Mouse (Mus musculus) mesoderm, embryonic 11.5 days (tissue): ENCODE measurements around the gene Pdzd2.

Experiments
- DNase-seq: peaks from one replicate; pipeline ENCODE4 v3.0.0-alpha.2; 2012; ENCODE audit warnings: low read depth, low spot score

The Pdzd2 gene

DNA sequence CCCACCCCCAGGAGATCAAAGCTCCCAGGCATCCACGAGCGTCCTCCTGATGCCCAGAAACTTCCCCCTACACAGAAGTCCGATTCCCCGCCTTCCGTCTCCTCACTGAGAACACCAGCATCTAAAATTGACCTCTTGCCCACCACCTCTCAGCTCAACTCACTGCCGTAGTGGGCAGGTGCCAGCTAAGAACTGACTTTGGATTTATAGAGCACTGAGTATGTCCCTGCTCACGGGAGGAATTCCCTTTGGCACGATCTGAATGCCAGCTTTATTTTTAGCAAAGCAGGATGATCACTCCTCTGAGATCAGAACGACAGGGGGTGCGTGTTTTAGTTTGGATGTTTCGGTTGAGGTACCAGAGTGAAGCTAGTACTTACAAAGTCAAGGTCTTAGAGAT is 7.1 kb downstream of the Pdzd2 start:
- DNase-seq: no peak

DNA sequence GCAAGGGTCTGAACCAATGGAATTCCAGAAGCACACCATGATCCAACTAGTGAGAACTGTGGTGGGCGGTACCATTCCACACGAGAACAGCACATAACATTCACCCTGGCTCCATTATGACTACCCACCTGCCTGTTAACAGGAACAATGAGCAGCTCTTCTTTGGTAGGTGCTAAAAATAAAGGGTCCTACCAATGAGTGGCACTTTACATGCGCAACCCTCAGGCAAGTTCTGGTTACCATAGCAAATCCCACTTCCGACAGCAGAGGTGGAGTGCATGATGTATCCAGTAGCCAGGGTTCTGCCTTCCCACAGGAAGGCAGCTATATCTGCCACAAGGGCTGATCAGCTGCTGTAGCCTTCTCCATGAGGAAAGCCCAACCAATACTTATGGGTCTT is 11.3 kb downstream of the Pdzd2 start:
- no peak for DNase-seq

DNA sequence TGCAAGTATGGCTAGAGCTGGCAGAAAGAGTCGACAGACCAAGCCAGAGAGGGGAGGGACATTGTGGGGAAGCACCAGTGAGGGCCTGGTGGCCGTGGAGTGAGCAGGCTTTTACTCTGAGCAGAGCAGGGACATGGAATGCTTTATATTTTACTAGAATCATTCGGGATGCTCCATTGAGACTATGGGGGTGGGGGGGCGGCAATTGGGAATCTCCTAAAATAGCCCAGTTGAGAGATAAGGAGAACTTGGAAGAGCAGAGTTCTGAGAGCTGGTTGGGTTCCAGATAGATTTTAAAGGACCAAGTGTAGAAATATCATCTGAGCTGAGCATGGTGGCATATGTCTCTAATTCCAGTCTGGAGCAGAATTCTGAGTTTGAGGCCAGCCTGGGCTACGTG is 14.5 kb downstream of the Pdzd2 start:
- no peak for DNase-seq

DNA sequence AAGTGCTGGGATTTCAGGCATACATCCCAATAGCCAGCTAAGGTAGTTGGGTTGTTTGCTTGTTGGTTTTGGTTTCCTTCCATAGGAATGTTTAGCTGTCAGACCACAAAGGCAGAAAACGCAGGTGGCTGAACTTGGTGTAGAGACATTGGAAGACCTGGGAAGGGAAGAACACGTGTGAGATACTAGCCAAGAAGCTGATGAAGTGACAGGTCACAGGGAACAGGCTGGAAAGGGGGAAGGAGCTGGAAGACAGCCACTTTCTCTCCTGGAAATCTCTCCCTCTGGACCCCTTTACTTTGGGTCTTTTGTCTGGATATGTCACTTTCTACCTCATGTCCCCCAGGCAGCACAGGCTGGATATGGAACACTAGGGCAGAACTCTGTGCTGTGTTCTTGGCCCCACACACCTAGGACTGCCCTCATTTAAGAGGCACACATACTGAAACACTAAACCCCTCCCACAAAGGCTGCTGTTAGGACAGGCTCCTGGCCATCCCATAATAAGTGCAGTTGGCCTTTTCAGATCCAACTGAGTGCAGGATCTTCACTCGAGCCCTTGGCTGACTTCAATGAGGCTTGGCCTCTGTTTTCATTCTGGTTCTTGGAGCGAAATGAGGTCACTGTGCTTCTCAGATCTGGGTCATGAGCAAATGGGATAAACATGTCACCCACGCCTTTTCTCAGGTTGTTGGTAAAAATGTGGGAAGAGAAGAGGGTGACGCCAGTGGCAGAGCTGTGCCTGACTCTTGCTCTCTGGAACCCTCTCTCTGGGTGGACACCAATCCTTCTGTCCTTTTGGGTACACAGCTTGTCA is 17.8 kb downstream of the Pdzd2 start:
- DNase-seq: no peak

DNA sequence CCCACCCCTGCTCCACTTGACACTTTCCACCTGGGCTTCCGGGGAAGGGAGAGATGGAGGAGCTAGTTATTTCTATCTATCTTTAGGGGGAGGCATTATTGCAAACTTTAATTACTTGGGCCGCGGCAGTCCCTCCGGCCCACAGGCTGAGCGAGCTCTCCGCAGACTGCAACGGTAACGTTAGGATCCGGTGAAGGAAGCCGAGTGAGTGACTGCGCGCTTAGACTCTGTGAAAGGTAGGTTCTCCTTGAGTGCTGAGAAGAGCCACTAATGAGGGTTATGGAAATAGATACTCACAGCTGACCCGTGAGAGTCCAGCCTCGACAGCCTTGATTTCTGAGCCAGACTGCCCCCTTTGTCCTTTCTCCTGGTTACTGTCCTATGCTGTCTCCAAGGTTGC is 20.9 kb downstream of the Pdzd2 start:
- DNase-seq: no peak

GRCm38 (mm10) chr15:12717410-12717809 is 22.3 kb downstream of the Pdzd2 start:
- DNase-seq: no peak

DNA sequence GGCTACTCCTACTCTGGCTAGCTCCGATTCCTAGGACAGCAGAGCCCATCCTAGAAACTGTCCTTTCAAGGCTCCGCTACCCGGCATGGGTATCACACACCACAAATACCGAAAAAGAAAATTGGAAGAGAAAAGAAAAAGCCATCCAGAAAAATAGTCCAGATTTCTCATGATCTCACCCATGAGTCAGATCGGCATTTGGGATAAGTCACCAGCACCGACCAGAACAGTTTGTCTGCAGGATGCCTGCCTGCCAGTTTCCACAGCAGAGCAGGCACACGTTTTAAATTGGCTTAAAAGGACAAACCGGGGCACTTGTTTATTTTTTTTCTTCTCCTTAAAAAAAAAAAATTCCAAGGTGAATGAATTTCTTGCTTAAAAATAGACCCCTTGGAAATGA is 22.8 kb downstream of the Pdzd2 start:
- no peak for DNase-seq

DNA sequence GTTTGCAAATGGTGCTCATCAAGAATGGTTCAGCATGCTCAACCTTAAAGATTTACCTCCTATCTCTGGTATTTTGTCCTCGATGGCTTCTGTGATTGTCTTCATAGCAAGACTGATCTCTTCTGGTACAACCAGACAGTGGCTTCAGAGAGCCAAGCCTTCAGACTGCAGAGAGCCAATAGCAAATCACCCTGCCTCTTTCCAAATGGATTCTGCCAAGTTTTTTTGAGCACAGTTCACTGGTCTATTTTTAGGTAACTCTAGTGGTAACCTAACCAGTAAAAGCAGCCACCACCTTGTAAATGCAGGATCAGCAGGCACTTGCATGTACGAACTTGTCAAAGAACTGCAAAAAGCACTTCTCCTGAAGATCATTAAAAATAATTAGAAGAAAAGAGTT is 25.4 kb downstream of the Pdzd2 start:
- no peak for DNase-seq

DNA sequence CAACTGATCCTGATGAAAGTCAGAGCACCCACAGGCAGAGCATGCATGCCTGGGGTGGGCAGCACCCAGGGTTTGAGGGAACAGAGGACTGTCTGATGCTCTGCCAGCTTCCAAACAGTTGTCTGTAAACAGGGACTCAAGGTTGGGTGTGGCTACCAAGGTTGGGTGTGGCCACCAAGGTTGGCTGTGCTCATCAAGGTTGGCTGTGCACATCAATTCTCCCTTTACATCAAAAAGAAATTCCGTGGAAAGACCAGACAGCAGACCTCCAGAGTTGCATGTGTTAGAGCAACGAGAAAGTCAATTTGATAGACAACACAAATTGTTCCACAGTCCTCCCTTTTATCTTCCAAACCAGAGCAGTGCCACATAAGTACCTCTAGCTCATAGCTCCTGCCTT is 26.5 kb downstream of the Pdzd2 start:
- no peak for DNase-seq

DNA sequence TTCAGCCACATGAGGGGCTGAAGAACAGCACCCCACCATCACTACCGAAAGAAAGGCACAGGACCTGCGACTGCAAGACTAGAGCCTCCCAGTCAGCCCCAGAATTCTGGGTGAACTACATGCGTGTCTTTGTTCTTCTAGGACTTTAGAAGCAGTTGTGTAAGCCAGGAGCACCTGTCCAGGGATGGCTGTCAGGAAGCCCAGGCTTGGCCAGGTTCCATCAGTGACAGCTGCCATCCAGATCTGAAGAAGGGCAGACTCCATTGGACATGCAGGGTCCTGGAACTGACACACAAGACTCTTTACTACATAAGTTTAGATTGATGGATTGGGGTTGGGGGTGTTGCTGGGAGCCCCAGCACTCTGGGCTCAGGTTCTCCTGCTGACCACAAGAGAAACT is 29.7 kb downstream of the Pdzd2 start:
- no peak for DNase-seq

GRCm38 (mm10) chr15:12708297-12708696 is 31.4 kb downstream of the Pdzd2 start:
- DNase-seq: peak; percentile 11

GRCm38 (mm10) chr15:12706902-12707301 is 32.8 kb downstream of the Pdzd2 start:
- no peak for DNase-seq

- no peak for DNase-seq
These were observed 39.4 kb downstream of the Pdzd2 start for GRCm38 (mm10) chr15:12700367-12700766.

DNA sequence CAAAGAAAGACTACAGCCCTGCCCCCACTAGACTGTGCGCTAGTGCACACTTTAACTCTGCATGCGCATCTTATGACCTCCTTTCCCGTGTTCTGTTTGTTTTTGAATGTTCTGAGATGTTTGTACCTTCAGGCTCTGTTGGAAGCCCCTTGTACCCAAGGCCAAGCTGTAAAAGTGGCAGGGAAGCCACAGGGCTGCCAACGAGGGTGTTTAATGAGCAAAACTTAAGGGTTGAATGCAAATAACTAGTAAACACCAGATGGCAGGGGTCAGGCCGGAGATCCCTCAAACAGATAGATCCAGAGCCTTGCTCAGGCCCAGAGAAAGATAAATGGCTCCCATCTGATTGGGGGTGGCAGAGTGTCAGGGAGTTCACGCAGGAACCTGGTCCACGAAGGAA is 42.0 kb downstream of the Pdzd2 start:
- DNase-seq: peak; percentile 18

GRCm38 (mm10) chr15:12696889-12697288 is 42.8 kb downstream of the Pdzd2 start:
- DNase-seq: peak; percentile 36

GRCm38 (mm10) chr15:12689716-12690381 is 49.9 kb downstream of the Pdzd2 start:
- no peak for DNase-seq

DNA sequence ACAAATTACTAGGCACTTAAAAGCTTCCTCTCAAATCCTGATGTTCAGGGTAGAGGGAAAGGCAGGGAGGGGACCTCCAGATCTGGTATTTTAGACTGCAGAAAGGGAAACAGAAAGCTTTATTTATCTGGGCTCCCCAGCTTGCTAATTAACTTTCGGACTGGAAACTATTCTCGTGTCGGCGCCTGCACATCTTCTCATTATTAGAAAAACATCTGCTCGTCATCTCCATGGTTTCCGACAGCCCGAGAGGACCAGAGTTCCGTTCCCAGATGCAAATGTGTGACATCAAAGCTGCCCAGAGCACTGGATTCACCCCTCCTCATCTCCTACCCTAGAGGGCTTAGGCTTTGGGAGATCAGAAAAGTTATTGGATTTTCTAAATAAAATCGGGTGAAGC is 57.2 kb downstream of the Pdzd2 start:
- DNase-seq: peak; percentile 25

DNA sequence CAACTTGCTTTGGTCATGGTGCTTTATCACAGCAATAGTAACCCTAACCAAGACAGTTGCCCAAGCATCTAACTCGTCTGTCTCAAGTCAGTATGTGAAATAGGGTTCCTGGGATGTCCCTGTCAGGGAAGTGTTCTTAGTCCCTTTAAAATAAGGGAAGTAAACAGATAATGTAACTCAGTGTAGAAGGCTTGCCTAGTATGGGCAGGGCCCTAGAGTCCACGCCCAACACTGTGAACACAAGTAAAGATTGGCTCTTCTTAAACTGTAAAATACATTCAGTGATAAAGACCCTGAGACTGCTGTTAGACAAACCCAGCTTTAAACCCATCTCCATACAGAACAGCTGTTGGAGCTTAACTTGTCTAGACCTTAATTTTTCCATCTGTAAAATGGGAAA is 57.8 kb downstream of the Pdzd2 start:
- no peak for DNase-seq

GRCm38 (mm10) chr15:12680750-12681149 is 59.0 kb downstream of the Pdzd2 start:
- DNase-seq: peak; percentile 34

GRCm38 (mm10) chr15:12679996-12680395 is 59.7 kb downstream of the Pdzd2 start:
- DNase-seq: no peak

DNA sequence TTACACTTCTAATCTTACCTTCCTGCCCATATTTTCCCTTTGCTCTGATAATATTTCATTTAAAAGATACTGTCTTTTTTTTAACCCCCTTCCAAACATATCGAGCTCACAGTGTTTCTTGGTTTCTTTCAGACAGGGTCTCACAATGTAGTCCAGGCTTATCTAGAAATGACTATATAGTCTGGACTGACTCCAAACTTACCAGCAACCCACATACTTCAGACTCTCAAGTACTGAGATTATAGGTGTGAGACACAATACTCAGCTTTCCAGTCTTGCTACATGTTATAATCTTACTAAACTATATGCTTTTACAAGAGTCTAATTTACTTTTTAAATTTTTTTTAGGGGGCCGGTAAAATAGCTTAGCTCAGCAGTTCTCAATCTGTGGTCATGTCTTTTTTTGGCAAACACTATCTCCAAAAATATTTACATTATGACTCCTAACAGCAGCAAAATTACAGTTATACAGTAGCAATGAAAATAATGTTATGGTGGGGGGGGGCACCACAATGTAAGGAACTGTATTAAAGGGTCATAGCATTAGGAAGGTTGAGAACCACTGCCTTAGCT is 61.1 kb downstream of the Pdzd2 start:
- no peak for DNase-seq

GRCm38 (mm10) chr15:12675366-12675765 is 64.4 kb downstream of the Pdzd2 start:
- DNase-seq: no peak

- DNase-seq: no peak
These were observed 65.7 kb downstream of the Pdzd2 start for GRCm38 (mm10) chr15:12674026-12674425.
